Mouse (Mus musculus) urinary bladder, postnatal 10 days (tissue): ENCODE measurements around the gene Rcc1.
A peak's percentile ranks its signal among the peaks of the same experiment; 100 is the strongest.
"Not testable (repeated sequence)": the region's sequence is repeated elsewhere in the genome, so short reads cannot be mapped to it uniquely, and the experiment has no call there.

ENCODE experiments used
- DNase-seq: peaks from one replicate; pipeline ENCODE4 v3.0.0; 2022; ENCODE audit warnings: low spot score

The Rcc1 gene

GRCm38 (mm10) chr4:132311801-132312200, 41.6 kb downstream of the Rcc1 start:
- DNase-seq = no peak

GRCm38 (mm10) chr4:132311209-132311608, 42.2 kb downstream of the Rcc1 start:
- no peak for DNase-seq

DNA sequence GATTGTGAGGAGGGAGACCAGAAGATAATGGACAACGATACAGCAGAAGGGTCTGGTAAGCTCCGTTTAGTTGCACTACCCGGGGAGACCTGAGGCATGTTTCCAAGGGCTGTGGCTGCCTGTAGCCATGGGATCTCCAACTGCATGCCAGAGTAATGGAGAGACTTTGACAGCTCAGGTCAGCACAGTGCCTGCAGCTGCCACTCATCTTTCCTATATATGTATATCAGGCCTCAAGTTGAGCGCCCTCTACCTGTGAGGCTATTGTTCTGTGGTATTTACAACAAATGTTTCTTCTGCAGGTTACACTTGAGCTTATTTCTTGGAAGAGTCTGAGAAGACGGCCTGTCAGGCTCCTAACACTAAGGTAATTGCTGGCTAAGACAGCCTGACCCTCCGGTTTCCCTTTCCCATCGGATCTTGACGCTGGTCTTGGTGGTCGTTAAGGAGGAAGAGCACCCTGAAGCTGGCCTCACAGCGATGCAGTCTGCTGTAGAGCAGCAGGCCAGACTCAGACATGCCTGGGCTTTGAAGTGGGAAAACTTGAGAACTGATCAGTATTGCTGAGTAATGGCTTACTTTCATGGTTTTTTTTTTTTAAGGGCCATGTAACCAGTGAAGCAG, 43.4 kb downstream of the Rcc1 start:
- no peak for DNase-seq

GRCm38 (mm10) chr4:132309140-132309848, 44.1 kb downstream of the Rcc1 start:
- no peak for DNase-seq

DNA sequence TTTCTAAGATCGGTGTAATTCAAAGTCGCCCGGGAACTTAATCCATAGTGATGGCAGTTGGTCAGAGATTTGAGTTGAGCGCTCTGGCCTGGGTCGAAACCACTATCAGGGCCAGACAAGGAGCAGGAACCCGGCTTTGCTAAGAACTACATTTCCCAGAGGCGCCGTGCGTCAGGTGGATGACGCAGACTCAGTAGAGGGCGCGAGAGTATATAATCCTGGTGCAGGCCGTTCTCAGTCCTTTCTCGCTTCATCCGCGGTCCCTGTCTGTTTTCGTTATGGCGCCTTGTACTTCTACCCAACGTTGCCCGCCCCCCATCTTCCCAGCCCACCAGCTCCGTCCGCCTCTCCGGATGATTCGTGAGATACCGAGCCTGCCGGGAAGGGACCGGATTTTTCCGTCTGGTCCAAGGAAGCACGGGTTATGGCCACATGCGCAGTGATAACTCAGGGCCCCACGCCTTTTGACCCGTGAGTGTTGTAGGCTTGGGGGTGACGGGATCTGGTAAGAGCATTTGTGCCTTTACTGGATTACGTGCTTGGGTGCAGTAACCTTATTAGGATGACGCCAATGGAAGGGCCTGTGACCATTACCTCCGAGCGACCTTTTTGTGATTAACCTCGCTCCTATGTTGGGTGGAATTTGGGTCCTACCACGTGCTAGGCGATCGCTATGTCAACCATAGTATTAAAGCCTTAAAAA, 44.8 kb downstream of the Rcc1 start:
- peak; percentile 48 for DNase-seq

- DNase-seq = no peak
Measured at GRCm38 (mm10) chr4:132306004-132306403, 47.4 kb downstream of the Rcc1 start.

- no peak for DNase-seq
Measured at GRCm38 (mm10) chr4:132305276-132305675, 48.1 kb downstream of the Rcc1 start.

GRCm38 (mm10) chr4:132303484-132303883, 49.9 kb downstream of the Rcc1 start:
- not testable (repeated sequence) for DNase-seq

- DNase-seq = peak; percentile 20
Measured at GRCm38 (mm10) chr4:132302939-132303479, 50.4 kb downstream of the Rcc1 start, which contains the start of gene Rab42. Gene Rab42, minus strand, starts transcription at chr4:132303385.

DNA sequence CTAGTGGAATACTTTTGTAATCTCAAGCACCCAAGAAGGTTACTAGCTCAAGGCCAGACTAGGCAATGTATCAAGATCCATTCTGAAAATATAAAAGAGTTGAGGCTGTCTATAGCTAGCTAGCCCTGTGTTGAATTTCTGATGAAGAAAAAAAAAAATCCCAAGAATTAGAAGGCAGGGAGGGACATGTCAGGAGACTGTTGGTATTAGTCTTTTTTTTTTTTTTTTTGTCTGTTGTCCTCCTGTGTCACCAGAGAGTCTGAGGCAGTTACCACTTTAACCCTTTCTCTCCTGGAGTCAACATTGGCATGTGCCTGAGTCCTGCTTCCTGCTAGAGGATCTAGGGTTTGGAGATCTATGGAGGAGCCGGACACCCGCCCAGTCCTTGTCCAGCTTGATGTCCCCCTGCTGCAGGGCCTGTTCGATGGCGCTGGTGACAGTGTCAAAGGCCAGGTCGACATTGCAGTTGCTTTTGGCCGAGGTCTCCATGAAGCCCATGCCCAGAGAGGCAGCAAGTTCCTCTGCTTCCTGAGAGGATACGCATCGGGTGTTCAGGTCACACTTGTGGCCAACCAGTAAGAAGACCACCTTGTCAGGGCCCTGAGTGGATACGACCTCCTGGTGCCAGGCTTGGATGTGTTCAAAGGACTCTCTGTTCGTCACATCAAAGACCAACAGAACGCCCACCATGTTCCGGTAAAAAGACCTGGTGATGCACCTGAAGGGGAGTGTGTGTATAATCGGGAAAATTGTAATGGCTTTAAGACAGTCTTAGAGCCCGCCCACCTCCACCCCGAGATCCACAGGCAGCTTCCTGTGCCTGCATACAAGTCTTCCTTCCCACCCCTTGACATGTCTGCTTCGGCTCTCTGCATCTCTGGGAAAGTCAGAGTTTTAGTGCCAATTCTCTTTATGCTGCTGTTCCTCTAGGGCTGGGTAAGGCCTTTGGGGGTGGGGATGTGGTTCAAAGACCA, 51.2 kb downstream of the Rcc1 start:
- DNase-seq = no peak

- DNase-seq = no peak
Measured at GRCm38 (mm10) chr4:132301486-132301885, 51.9 kb downstream of the Rcc1 start.

DNA sequence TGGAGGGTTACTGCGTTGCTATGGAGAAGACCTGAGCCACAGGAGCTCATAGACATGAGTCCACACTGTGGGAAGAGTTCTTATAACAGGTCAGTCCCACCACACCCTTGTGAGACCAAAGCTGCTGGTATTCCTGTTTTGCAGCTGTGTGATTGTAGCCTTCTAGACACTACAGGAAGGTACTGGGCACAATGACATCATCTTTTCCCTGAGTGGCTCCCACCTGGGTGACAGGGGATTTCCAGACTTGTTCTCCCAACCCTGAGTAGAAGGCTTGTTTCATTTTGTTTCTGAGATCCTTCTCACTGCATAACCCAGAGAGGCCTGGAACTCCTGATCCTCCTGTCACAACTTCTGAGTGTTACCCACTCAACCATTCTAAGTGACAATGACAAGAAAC, 53.6 kb downstream of the Rcc1 start:
- no peak for DNase-seq

GRCm38 (mm10) chr4:132295696-132296390, 57.6 kb downstream of the Rcc1 start:
- DNase-seq = no peak

GRCm38 (mm10) chr4:132293682-132294240, 59.6 kb downstream of the Rcc1 start:
- DNase-seq = no peak

DNA sequence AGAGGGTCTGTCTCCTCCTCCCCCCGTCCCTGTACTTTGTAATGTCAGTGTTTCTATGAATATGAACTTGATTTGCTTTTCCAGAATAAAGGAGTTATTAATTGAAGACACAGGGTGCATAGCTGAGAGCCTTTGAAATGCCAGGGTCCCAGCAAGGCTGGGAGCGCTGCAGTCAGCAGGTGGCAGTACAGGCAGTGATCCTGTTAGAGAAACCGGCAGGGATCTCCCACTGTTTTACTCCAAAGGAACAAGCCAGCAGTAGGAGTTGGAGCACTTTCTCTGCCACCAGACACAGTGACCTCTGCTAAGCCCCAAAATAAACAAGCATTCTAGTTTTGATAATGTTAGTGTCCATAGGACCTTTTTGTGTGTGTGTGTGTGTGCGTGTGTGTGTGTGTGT, 60.4 kb downstream of the Rcc1 start:
- no peak for DNase-seq

DNA sequence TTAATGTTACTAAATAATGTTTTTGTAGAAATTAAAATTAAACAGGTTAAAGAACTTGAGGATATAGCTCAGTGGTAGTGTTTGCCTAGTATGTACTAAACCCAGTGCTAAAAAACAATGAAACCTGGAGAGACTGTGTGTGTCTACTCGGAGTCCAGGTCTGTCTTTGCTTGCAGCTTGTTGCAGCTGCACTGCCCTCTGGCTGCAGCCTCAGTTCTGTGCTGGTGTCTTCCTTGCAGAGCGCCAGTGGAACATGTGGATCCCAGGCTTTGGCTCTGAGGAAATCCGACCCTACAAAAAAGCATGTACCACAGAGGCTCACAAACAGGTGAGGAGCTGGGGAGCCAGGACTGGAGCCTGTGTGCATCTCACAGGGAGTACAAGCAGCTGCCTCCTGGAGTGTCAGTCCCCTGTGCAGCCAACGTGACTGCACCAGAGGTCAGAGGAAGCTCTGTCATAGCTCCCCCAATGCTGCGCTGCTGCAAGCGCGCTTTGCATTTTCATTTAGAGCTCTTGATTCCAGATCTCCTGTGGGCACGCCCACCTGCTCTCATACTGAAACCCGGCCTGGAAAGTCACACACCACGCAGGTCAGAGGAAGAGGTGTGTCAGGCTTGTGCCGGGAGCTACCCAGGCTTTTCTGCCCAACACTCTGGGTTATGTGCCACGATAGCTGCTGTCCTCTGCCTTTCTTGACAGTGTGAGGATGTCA, 61.6 kb downstream of the Rcc1 start:
- DNase-seq = no peak

DNA sequence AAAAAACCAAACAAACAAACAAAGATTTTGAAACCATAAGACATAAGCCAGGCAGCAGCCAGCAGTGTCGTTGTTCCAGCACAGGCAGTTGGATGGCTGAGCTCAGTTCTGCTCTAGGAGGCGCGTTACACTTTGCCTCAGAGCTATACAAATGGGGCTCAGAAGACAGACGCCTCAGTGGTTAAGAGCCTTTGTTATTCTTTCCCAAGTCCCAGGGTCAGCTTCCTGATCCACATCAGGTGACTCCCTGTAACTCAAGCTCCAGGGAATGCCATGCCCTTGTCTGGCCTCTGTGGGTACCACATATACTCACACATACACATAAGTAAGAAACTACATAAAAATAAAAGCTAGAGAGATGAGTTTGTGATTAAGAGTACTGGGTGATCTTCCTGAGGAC, 62.3 kb downstream of the Rcc1 start:
- no peak for DNase-seq

DNA sequence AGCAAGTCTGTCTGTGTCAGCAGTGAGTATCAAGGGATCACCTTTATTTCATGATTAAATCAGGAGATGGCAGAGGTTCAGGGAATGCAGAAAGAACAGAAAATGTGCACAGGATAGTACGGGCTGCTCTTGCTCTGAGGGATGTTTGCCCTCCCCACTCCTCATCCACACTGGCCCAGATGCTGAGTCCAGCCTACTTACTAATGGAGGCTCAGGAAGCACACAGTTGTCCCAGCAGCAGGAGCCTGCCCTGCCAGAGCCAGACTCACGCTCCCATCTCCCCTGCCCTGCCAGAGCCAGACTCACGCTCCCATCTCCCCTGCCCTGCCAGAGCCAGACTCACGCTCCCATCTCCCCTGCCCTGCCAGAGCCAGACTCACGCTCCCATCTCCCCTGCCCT, 64.6 kb downstream of the Rcc1 start:
- DNase-seq = not testable (repeated sequence)
